Mouse (Mus musculus): ENCODE measurements at regions not wholly inside any gene's neighbourhood (a gene's known extent, or its start where the extent isn't known, plus 50 kb on each side); places are given as distances from the start of the nearest gene placed in this dataset.

- no peak for DNase-seq
Measured at GRCm38 (mm10) chr16:70935959-70936358, 622.2 kb downstream of the Gbe1 start.

- no peak for DNase-seq
Measured at GRCm38 (mm10) chr16:70952937-70953336, 639.2 kb downstream of the Gbe1 start.

All from cerebellum, postnatal 10 days (tissue).